Mouse (Mus musculus) granulocyte monocyte progenitor cell, adult 5-6 weeks (primary cell): ENCODE data around the gene Gm2022. TPM values are rescaled to one million over a fixed set of nuclear protein-coding genes. Genes with fewer than 3 reads are reported as not detected.
"Not testable (repeated sequence)": the region's sequence is repeated elsewhere in the genome, so short reads cannot be mapped to it uniquely, and the experiment has no call there.

ENCODE experiments used
- ATAC-seq: replicated peaks from 2 replicates; pipeline ENCODE4 v1.8.0; 2016; ENCODE audit warnings: mild to moderate bottlenecking, moderate TSS enrichment, inconsistent platforms; ENCODE audit not compliant: poor library complexity, severe bottlenecking
- total RNA-seq, 2 experiments: library from RNA; stranded (forward) in 1 of 2; stranded (reverse) in 1 of 2; fragments of 200-712, 200-1000 nt in 1 of 2; fragments of >200 nt in 1 of 2; fragmentation: Nextera tagmentation in 1 of 2; gene quantifications; 2 replicates each; pipeline ENCODE4 v1.2.3; 2014 to 2017

Gm2022 gene
- total RNA-seq (2014; fragmentation: Nextera tagmentation): not detected in 2 replicates
- not detected in 2 replicates for total RNA-seq (2017)

DNA sequence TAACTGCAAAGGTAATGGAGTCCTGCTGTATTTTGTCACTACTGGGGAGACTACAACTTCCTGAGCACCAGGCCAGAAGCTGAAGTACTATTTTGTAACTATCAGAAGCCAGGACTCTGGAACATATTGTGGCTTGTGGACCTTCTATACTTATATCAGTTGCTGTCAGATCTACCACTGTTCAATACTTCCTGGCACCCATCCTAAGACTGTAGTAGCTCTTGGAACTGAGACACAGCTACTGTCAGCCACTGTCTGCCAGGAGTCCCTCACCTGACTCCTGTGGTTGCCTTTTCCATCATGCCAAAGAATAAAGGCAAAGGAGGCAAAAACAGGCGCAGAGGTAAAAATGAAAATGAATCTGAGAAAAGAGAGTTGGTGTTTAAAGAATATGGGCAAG is at the start of gene Gm2022:
Gm2022 (plus strand) TSS at position 301 of the 400 bp plus-strand sequence.
- not testable (repeated sequence) for ATAC-seq

GRCm38 (mm10) chr12:87850657-87851056 is 44.5 kb upstream of the Gm2022 start:
- ATAC-seq: not testable (repeated sequence)

DNA sequence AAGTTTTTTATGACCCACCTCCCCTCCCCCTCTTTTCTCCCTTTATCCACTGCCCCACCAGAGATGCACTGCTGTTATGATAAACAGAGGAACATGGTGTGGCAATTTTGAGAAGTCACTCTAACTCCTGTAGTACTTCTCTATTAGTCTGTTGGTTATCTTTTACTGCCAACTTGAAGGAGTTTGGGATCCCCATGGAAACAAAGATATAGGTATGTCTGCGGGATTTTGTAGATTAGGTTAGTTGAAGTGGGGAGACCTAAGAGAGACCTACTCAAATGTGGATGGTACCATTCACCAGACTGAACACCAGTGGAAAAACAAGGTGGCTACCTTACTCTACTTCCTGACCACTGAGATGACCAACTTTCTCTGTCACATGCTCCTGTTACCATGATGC is 39.1 kb upstream of the Gm2022 start:
- ATAC-seq: not testable (repeated sequence)

- ATAC-seq: not testable (repeated sequence)
Observed at GRCm38 (mm10) chr12:87861740-87862692, 33.2 kb upstream of the Gm2022 start.

- not testable (repeated sequence) for ATAC-seq
Observed at GRCm38 (mm10) chr12:87863638-87864037, 31.5 kb upstream of the Gm2022 start.

DNA sequence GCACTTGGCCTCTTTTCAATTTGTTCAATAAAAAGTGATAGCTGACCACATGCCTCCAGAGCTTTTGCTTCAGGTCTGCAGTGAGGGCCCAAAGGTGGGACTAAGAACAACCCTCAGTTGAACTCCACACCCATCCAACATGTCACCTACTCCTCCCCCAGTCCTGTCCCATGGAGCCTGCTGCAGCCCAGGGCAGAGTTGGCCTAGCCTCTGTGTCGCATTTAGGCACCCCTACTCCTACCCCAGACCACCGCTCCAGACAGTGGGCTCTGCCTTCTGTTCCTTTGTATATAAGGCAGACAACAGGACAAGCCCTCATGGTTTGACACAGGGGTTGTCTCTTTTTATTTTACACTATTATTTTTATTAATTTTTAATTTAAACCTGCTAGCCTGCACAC is 31.1 kb upstream of the Gm2022 start:
- not testable (repeated sequence) for ATAC-seq

GRCm38 (mm10) chr12:87873772-87874171 is 21.4 kb upstream of the Gm2022 start, which contains the start of gene Gm2016:
Gm2016 (plus strand) TSS chr12:87874072.
- not testable (repeated sequence) for ATAC-seq

DNA sequence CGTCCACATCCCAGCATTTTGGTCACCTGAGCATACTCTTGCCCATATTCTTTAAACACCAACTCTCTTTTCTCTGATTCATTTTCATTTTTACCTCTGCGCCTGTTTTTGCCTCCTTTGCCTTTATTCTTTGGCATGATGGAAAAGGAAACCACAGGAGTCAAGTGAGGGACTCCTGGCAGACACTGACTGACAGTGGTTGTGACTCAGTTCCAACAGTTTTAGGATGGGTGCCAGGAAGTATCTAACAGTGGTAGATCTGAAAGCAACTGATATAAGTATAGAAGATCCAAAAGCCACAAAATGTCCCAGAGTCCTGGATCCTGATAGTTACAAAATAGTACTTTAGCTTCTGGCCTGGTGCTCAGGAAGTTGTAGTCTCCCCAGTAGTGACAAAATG is 24.6 kb downstream of the Gm2022 start, which contains the start of gene Gm2035:
Gm2035 (minus strand) TSS at position 137 of the 400 bp plus-strand sequence.
- ATAC-seq: not testable (repeated sequence)

Other genes starting within 250 kb of the Gm2022 start
- not detected in 2 replicates for gene Gm21319, start 119.6 kb upstream of the Gm2022 start, total RNA-seq (2014; fragmentation: Nextera tagmentation)
- gene Gm21319, start 119.6 kb upstream of the Gm2022 start, total RNA-seq (2017): not detected in 2 replicates
- not detected in 2 replicates for gene Gm21936, start 99.9 kb upstream of the Gm2022 start, total RNA-seq (2014; fragmentation: Nextera tagmentation)
- gene Gm21936, start 99.9 kb upstream of the Gm2022 start, total RNA-seq (2017): not detected in 2 replicates
- not detected in 2 replicates for gene BB287469, start 78.8 kb upstream of the Gm2022 start, total RNA-seq (2014; fragmentation: Nextera tagmentation)
- not detected in 2 replicates for gene BB287469, start 78.8 kb upstream of the Gm2022 start, total RNA-seq (2017)
- gene Gm2001, start 53.0 kb upstream of the Gm2022 start, total RNA-seq (2014; fragmentation: Nextera tagmentation): not detected in 2 replicates
- gene Gm2001, start 53.0 kb upstream of the Gm2022 start, total RNA-seq (2017): not detected in 2 replicates
- gene Gm2016, start 21.3 kb upstream of the Gm2022 start, total RNA-seq (2014; fragmentation: Nextera tagmentation): not detected in 2 replicates
- gene Gm2016, start 21.3 kb upstream of the Gm2022 start, total RNA-seq (2017): not detected in 2 replicates
- not detected in 2 replicates for gene Gm2035, start 24.5 kb downstream of the Gm2022 start, total RNA-seq (2014; fragmentation: Nextera tagmentation)
- not detected in 2 replicates for gene Gm2035, start 24.5 kb downstream of the Gm2022 start, total RNA-seq (2017)
- gene Gm2042, start 58.7 kb downstream of the Gm2022 start, total RNA-seq (2014; fragmentation: Nextera tagmentation): not detected in 2 replicates
- not detected in 2 replicates for gene Gm2042, start 58.7 kb downstream of the Gm2022 start, total RNA-seq (2017)
- gene Gm2075, start 116.5 kb downstream of the Gm2022 start, total RNA-seq (2014; fragmentation: Nextera tagmentation): not detected in 2 replicates
- not detected in 2 replicates for gene Gm2075, start 116.5 kb downstream of the Gm2022 start, total RNA-seq (2017)
- gene Gm6803, start 123.4 kb downstream of the Gm2022 start, total RNA-seq (2014; fragmentation: Nextera tagmentation): not detected in 2 replicates
- gene Gm6803, start 123.4 kb downstream of the Gm2022 start, total RNA-seq (2017): not detected in 2 replicates
- gene Gm2056, start 131.6 kb downstream of the Gm2022 start, total RNA-seq (2014; fragmentation: Nextera tagmentation): not detected in 2 replicates
- not detected in 2 replicates for gene Gm2056, start 131.6 kb downstream of the Gm2022 start, total RNA-seq (2017)
- not detected in 2 replicates for gene Gm16368, start 188.3 kb downstream of the Gm2022 start, total RNA-seq (2014; fragmentation: Nextera tagmentation)
- not detected in 2 replicates for gene Gm16368, start 188.3 kb downstream of the Gm2022 start, total RNA-seq (2017)